Mouse (Mus musculus) adrenal gland, postnatal 14 days (tissue): Measurements from ENCODE around the gene Srpx. TPM values are rescaled to one million over a fixed set of nuclear protein-coding genes. Genes with fewer than 3 reads are reported as not detected.

ENCODE experiments used
- total RNA-seq: library from RNA; stranded (reverse); gene quantifications from 2 replicates; pipeline ENCODE4 v1.2.3, GENCODE M21; 2021

Srpx gene
- total RNA-seq, 1 experiment from 2014 or later = 6.5 TPM

Other genes with a start within 250 kb of the Srpx start
- gene Sytl5, start 232.1 kb downstream of the Srpx start, total RNA-seq = 2.7 and 3.1 TPM in 2 replicates
- gene Rpgr, start 99.2 kb upstream of the Srpx start, total RNA-seq = 4.5 and 4.6 TPM in 2 replicates
- gene Otc, start 134.6 kb upstream of the Srpx start, total RNA-seq = 1.5 and 37.6 TPM in 2 replicates